Mouse (Mus musculus): ENCODE measurements around the gene Lyst.
A peak's percentile ranks its signal among the peaks of the same experiment; 100 is the strongest.
"Not testable (repeated sequence)": the region's sequence is repeated elsewhere in the genome, so short reads cannot be mapped to it uniquely, and the experiment has no call there.

The Lyst gene

DNA sequence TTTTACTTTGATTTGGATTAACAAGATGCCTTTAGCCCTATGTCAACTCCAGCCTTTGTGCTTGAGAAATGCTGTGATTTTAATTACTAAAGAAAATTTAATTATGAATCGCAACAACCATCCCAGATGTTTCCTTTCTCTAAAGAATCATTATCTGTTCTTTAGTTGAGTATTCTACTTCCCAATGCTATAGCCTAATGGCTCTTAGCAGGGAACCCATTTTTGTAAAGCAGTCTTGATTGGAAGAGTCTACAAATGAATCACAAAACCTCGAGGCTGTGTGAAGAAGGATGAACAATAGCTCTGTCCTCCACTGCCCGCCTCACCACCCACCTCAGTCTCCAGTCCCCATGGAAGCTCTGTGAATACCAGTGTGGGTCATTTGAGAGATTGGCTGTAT, 57.1 kb downstream of the Lyst start:
- no peak for DNase-seq

DNA sequence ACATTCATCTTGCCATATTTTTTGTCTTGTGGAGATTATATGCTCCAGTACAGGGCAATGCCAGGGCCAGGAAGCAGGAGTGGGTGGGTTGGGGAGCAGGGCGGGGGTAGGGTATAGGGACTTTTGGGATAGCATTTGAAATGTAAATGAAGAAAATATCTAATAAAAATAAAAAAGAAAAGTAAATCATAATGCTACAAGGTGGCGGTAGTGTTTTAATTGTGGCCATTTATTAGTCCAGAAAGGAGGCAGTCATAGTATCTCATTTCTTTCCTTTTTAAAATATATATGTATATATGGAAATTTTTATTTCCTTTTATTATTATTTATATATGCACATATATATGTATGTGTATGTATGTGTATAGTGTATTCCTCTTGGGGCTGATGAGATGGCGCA, 65.3 kb downstream of the Lyst start:
- no peak for DNase-seq

DNA sequence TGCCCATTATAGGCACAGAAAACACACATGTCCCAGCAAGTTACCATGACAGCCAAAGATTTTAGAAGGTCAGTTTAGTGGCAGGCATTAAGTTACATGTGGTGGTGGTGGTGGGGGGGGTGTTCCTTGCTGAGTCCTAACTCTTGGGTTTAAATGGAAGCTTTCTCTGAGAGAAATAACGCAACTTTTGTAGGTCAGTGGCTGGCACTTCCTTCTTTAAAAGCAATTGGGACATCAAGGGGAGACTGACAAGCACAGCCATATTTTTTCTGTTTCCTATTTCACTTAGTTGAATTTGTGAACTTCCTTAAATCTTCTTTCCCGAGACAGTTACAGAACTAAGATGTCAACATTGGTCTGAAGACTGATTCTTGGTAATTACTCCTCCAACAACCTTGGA, 75.9 kb downstream of the Lyst start:
- not testable (repeated sequence) for DNase-seq

DNA sequence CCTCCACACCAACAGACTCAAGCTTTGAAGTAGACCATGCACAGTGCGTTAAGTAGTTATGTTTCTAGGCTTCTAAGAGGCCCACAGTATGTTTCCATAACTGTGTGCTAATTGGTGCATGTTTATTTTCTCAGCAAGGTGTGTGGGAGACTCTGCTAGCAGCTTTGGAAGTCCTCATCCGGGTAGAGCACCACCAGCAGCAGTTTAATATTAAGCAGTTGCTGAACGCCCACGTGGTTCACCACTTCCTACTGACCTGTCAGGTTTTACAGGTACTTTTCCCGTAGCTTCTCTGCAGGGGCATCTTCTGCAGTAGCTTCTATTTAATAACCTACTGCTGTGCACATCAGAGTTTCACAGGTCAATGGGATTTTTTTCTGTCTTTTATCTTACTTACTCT, 80.5 kb downstream of the Lyst start:
- no peak for DNase-seq

DNA sequence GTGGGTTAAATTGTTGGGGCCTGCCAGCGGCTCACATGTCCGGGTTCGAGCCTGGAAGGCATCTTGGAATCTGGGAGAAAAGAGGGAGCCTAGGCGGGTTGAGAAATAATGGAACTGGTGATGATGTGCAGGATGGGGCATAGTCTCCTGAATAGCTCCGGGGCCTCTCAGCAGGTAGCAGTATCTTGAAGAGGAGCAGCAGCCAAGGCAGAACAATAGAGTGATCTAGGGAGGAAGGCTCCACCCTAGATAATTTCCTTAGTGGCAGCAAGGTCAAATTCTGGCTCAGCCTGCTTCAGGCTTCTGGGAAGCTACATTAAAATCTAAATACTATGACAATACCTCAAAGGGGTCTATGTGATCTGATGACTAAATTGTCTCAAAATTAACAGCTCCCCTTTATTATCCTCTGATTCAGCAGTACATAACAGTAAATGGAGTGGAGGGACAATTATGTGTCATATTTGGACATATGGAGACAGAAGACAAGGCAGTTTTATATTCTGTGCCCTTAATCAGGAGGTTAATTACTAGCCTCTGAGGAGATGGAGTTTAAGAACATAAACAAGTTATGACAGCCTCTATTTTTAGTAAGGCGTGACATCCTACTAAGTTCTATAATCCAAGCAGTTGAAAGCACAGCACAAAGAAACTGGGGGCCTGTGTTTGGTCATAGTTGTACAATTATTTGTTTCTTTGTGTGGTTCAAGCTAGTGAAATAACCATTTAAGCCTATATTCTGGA, 81.6 kb downstream of the Lyst start:
- DNase-seq = no peak

DNA sequence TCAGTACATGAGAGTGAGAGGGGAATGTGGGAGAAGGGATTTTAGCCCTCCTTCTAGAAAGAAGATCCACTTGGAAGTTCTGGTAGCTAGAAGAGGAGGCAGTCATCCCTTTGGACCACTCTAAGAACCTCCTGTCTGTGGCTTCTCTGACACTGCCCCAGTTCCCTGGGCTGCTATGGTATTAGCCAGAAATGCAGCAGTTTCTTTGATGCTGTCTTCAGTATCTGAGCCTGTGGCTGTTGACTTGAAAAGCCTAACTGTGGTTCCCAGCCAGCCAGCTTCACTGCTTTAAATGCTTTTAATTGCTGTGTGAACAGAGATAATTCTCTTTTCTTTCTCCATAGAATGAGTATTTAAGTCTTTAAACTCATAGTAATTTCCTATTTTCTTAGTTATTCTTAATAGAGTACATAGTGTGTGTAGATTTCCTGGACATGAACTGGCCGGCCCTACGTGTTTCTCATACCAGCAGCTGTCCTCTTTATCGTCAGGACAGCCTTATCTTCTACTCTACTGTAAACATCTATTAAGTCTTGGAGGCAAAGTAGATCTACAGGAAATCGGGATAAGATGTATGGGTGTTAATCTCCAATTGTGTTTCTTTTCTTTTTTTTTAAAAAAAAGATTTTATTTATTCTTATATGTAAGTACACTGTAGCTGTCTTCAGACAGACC, 84.6 kb downstream of the Lyst start:
- no peak for DNase-seq

DNA sequence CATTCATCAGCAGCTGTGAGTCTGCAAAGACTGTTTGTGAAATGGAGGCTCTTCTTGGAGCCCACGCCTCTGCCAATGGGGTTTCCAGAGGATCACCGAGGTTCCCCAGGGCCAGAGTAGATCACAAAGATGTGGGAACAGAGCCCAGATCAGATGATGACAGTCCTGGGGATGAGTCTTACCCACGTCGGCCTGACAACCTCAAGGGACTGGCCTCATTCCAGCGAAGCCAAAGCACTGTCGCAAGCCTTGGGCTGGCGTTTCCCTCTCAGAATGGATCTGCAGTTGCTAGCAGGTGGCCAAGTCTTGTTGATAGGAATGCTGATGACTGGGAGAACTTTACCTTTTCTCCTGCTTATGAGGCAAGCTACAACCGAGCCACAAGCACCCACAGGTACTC, 87.7 kb downstream of the Lyst start:
- DNase-seq = no peak

DNA sequence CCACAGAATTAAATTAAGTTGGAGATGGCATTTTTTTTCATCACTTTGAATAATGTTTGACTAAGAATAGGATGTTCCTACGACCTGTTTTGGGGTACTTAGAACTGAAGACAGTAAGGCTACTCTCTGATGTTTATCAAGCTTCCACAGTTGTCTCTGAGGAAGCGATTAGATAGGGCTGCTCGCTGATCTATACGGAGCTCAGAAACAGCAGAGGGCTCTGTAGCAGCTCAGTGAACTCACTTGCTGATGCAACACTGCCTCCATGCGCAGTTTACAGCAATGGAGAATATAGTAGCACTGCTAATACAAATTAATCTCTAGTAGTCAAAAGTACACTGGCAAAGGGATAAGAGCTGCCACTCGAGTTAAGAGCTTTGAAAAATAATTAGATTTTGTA, 91.4 kb downstream of the Lyst start:
- DNase-seq = no peak

DNA sequence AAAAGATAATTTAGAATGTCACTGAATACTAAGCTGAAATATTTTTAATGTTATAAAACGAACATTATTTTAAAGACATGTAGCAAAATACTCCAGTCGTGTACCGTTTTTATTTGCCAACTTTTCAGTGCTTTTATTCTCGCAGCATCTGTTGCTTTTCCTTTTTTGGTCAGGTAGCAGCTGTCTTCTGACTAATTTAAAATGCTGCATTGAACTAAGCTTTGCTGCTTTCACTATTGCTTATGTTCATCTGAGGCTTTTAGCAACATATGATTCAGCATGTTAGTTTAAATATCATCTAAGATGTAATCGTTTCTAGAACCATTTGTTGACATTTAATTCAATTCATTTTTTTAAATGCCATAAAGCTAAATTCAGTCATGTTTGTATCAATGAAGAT, 113.3 kb downstream of the Lyst start:
- peak; percentile 71 for DNase-seq

DNA sequence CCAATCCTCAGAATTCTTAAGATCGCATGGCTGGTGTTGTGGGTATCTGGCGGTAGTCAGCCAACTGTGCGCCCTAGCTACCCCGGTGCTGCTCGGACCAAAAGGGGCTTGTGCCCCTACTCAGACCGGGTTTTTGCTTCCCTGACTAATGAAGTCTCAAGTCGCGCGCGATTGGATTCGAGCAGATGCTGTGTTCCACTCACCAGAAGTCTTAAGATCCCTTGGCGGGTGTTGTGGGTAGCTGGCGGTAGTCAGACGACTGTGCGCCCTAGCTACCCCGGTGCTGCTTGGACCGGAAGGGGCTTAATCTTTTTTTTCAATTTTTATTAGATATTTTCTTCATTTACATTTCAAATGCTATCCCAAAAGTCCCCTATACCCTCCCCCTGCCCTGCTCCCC, 131.2 kb downstream of the Lyst start:
- not testable (repeated sequence) for DNase-seq

DNA sequence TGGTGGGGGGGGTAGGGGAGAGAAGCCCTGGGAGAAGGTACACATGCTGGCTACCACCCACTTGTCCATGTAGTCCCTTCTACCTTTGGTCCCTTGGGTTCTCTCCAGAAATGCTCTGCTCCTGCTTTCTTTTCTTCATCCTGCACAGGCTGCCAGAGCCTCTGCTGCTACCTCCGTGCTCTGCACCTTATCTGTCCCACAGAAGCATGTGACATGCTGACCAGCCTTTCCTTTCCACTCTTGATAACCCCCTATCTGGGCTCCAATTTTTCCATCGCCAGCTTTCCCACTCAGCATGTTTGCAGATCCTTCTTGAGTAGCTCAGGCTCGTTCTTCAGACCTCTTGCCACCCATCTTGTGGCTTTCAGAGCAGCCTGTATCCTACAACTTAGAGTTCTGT, 133.1 kb downstream of the Lyst start:
- DNase-seq = no peak

DNA sequence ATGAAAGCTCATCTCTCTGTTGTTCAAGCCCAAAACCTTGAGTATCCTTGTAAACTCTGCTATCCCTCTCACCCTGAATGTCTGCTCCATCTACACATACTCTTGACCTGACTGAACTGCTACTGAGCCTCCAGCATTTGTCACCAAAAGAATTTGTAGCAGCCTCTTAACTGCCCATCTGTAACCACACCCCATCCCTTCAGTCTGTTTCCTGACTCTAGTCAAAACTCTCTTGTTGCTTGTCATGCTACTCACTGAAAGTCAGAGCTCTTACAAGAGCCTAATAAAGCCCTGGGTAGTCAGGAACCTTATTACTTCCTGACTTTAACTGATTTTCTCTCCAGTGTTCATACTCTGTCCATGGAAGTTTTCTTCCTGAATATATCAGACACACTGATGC, 133.6 kb downstream of the Lyst start:
- DNase-seq = no peak

DNA sequence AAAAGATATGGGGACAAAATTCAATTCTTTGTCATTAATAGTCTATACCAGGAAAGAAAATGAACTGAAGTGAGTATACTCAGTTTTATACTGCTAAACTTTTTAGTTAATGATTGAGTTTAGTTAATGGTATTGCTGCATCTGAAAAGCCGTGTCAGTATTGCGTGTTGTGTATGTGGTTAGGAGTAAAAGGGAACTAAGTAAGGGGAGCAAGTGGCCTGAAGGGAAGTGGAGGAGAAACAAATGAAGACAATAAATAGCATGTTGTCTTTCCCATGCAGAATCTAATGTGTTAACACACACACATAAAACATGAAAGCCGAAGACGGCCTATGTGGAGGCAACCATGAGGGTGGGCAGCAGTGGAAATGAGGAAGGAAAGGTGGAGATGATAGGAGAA, 149.0 kb downstream of the Lyst start:
- no peak for DNase-seq

DNA sequence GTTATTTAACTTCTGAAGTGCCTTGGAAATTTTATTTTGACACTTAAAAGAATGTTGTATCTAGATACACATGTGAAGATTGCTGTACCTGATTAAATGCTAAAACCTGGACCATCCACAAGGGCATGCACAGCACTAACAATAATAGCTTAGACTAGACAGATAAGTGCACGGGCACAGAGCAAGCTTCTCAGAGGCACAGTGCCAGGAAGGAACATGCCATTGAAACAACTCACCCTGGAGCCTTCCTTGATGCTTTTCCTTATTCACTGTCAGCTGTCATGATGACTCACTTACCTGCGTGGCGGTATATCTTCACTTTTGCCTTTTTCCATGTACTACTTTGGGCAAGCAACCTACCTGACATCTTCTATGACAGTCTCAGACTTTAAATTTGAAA, 155.7 kb downstream of the Lyst start:
- no peak for DNase-seq

DNA sequence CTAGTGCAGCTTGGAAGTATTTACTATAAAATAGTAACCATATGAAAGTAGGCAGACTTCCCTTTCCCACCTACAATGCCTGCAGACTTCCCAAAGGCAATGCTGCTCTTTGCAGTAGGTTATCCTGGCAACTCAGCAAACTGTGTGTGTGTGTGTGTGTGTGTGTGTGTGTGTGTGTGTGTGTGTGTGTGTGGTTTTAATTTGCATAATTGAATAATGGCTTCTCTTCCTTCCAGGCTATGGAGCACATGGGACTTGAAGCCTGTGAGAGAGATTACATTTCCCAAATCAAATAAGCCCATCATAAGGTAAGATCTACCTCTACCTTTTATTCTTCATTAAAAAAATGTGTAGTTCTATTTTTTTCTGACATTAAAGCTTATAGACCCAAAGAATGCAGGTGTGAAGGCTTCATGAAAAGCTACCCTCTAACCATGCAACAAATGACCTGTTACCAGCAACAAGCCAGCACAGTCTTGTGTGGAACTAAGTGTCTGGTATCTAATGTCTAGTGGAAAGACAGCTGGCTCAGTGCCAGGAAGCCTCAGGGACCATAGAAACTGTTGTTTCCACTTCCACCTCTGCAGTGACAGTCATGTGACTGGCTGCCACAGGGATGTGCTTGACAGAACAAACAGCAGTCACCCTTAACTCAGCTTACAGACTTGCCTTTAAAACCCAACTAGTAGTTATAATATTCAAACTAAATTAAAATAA, 185.7 kb downstream of the Lyst start:
- no peak for DNase-seq

DNA sequence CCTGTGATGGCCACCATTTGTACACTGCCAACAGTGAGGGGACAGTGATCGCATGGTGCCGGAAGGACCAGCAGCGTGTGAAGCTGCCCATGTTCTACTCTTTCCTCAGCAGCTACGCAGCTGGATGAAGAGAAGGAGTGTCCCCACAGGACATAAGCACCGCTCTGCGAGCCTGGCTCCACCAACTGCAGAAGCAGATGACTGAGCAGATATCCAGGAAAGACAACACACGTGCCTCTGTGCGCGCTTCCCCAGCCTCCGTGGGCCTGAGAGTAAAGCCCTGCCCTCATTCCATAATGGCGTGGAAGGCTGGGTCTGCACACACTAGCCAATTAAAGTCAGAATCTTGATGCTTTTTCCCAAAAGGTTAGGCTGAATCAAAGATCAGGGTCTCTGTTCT, 186.9 kb downstream of the Lyst start:
- DNase-seq = no peak

DNA sequence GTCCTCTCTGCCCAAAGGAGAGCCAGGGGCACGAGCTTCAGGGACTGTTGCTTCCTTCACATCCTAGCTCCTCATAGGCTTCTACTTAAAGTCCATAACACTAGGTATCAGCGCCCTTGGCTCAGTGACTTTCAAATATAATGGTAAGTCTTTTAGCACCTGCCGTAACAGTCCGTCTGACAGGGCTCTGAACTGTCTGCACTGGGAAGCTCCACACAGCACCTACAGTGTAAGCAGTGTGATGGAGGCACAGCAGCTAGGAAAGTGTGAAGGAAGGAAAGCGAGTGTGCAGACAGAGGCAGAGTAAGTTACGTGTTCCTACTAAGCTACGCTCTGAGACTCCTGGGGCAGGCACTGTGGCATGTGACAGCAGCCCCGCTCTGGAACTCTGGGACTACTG, 187.5 kb downstream of the Lyst start:
- DNase-seq = no peak

DNA sequence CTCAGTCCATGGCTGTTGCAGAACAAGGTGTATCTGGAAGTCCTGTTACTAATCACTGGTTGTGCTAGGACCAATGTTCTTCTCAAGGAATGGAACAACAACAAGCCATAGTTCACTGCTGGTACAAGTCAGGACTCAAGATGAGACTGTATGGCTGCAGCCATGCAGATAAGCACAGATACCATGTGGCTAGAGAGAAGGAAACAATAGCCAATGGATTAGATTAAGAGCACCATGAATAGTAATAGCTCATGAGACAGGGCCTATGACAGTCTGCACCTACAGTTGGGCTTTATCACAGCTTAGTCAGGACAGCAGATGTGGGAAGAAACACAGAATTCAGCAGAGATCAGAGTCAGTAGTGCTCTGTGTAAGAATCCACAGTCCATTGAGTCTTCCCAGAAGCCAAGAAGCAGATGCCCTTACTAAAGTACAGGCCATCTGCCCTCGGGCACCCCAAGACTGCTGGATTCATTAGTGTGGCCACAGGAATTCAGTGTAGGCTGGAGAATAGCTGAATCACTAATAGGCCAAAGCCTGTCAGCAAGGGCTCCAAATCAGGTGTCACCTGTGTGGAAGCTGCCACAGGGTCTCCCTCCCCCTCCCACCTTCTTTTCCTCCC, 188.8 kb downstream of the Lyst start:
- no peak for DNase-seq

DNA sequence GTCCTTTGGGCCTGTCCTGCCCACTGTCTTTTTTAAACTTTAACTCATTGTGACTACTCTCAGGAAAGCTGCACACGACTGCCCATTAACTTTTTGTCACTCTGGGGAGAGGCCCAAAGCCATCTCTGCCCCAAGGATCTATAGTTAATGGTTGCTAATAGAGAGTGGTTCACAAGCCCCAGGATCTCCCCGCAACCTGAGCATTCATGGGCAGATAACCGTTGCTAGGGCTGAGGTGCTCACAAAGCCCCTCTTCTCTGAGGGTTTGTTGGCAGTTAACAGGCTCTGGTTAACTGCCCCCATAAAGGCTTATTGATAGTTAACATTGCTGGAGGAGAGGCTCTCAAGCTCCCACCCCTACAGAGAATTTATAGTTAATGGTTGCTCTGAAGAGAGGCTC, 190.1 kb downstream of the Lyst start:
- DNase-seq = no peak

DNA sequence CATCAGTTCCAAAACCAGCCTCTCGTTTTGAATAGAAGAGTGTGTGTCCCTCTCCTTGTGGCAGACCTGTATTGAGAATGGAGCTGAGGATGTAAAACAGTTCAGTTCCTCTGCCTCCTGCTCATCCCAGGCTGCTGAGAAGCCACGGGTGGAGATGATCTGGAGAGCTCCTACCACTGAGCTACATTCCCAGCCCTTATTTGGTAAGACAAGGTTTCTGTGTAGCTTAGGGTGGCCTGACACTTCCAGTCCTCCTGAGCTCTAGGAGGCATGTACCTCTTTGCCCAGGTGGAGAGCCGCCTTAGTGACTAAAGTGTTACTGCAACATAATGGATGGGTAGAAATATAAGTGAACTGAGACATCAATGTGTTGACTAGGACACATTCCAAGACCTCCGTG, 190.8 kb downstream of the Lyst start:
- DNase-seq = no peak

DNA sequence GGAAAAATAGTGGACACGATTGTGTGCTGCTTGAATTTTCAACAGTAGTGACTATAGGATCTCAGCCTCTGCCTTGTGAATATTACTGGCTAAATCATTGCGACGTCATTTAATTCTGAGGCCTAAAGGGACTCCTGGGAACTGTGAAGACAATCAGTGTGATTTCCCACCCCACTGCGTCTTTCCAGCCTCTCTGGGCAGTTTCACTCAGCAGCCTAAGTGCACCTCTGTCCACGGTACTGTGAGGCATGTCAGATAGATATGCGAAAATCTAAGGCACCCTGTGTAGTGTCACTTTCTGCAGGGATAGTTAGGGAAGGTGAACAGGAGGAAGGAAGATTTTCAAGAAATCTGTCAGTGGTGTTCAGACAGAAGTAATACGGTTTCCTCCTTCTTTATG, 193.1 kb downstream of the Lyst start:
- DNase-seq = no peak

DNA sequence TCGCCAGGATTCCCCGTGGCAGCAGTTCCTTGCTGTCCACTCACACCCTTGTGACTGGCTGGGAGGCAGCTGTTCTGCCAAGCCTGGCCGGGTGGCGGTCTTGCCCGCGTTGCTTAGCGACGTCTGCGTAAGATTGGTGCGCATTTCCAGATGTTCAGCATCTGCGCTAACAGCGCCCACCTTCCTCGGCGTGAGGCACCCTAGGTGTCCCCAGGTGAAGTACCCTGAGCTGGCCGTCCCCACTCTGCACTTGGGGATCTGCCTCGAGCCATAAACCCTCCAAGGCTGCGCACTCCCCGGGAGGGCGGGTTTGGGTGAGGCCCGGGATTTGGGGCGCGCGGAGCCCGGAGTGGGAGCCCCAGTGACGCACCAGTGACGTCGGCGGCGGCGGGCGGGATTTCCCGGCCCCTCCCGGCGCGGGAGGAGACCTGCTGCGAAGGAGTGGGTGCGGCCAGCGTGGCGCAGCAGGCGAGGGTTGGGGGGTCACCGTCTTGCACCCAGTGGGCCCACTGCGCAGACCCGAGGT, 193.8 kb downstream of the Lyst start, which contains the start of gene Gng4:
Gene Gng4 (plus strand): TSS at position 166 of the 526 bp plus-strand sequence.
- peak; percentile 64 for DNase-seq

DNA sequence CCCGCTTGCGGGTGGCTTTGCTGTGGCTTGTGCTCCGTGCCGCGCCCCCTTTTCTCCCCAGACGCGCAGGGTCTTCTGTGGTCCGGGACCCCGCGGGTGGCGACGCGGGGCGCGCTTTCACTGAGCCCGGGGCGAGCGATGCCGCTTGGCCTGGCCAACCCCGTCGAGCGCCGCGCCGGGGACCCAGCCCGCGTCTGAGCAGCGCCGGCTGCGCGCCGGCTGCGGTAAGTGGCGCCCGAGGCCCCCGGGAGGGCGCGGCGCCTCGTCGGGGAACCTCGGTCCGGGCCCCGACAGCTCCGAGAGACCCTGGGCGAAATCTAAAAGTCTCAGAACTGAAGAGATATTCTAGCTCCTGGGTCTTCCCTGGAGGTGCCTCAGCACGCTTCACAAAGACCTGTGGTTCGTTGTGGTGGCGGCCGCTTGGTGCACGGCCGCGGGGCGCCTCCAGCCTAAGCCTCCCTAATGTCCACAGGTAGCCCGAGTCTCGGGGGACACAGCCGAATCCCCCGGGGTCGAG, 194.3 kb downstream of the Lyst start:
- DNase-seq = no peak
